Mouse (Mus musculus) stomach, postnatal 0 days (tissue): ENCODE results near the gene St5.

ENCODE experiments used
- CTCF ChIP-seq: IDR thresholded peaks from 2 replicates; pipeline ENCODE4 v1.5.1; 2016; ENCODE audit warnings: antibody characterized with exemption, low read depth, mild to moderate bottlenecking, moderate library complexity
- EP300 ChIP-seq: optimal IDR thresholded peaks from 2 replicates; pipeline ENCODE3; 2016; ENCODE audit warnings: antibody characterized with exemption

- TF ChIP-seq CTCF (no peak), EP300 (no peak)
These were observed 183.5 kb downstream of the St5 start for GRCm38 (mm10) chr7:109519936-109520335.
